Mouse (Mus musculus): Measurements from ENCODE around the gene Tmem94. TPM values are rescaled to one million over a fixed set of nuclear protein-coding genes. Genes with fewer than 3 reads are reported as not detected.
"Not testable (repeated sequence)": the region's sequence is repeated elsewhere in the genome, so short reads cannot be mapped to it uniquely, and the experiment has no call there.

Tmem94 gene
- polyA plus RNA-seq, 1 experiment from 2014 or later: 28.4 TPM

DNA sequence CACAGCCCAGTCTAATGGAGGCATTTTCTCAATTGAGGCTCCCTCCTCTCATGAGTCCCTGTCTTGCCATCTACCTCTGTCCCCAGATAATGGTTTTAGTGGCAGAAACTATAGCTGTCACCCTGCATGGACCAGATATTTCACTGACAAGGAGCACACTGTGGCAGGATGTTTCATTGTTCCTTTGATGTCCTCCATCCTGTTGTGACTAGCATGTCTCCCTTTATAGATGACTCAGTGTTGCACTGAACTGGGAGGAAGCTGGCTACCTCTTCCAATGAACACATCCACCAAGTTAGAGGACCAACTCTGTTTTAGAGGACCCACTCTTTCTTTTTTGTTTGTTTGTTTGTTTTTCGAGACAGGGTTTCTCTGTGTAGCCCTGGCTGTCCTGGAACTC is 19.1 kb upstream of the Tmem94 start:
- H3K4me2 ChIP-seq: no peak overlapping the region
- no peak overlapping the region for H3K4me3 ChIP-seq
- H3K36me3 ChIP-seq (replicated peaks): no peaks in the 10 kb centered on the region
- ATAC-seq (replicated peaks): no peak
- no peak overlapping the region for H3K27ac ChIP-seq
- peaks cover 5% of the 10 kb centered on the region; the same call in 1 of the 2 replicates for H3K4me1 ChIP-seq
- H3K27me3 ChIP-seq (replicated peaks): no peaks in the 10 kb centered on the region
- H3K9me3 ChIP-seq: no peaks in the 10 kb centered on the region
- WGBS: 79% methylated on average over 1 of the region's 1 CpGs
- no peak overlapping the region for H3K9ac ChIP-seq

GRCm38 (mm10) chr11:115746762-115747161 is 18.5 kb upstream of the Tmem94 start:
- H3K4me2 ChIP-seq: peak overlapping the region; percentile 44; the same call in 1 of the 2 replicates
- WGBS: 48% methylated on average over 8 of the region's 8 CpGs

GRCm38 (mm10) chr11:115747351-115747750 is 17.9 kb upstream of the Tmem94 start:
- no peak overlapping the region for H3K9ac ChIP-seq

More at GRCm38 (mm10) chr11:115746762-115747161, 18.5 kb upstream of the Tmem94 start:
- Histone ChIP-seq H3K9me3 (no peaks in the 10 kb centered on the region), H3K36me3 (replicated peaks) (no peaks in the 10 kb centered on the region), H3K9ac (no peak overlapping the region), H3K4me3 (peak overlapping the region; percentile 21), H3K4me1 (peaks cover 5% of the 10 kb centered on the region; the same call in 1 of the 2 replicates), H3K27ac (no peak overlapping the region), H3K27me3 (replicated peaks) (no peaks in the 10 kb centered on the region)
- no peak for ATAC-seq (replicated peaks)

DNA sequence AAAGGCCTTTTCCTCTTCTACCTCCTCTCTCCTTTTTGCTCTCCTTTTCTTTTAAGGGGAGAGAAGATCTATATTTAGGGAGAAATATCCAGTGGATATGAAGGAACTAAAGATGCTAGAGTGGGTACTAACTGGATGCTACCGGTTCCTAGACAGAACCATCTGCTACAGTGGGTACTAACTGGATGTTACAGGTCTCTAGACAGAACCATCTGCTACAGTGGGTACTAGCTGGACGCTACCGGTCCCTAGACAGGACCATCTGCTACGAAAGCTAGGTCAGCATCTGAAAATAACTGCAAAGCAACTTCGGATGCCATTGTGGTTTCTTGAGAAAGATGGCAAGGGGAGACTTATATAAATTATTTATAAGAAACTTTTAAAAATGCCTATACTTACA is 15.4 kb upstream of the Tmem94 start:
- Histone ChIP-seq H3K27me3 (replicated peaks) (no peaks in the 10 kb centered on the region), H3K4me3 (no peak overlapping the region), H3K9me3 (no peaks in the 10 kb centered on the region), H3K27ac (no peak overlapping the region), H3K4me2 (no peak overlapping the region), H3K4me1 (peaks cover 9% of the 10 kb centered on the region), H3K9ac (no peak overlapping the region), H3K36me3 (replicated peaks) (no peaks in the 10 kb centered on the region)
- 87% methylated on average over 5 of the region's 5 CpGs for WGBS
- ATAC-seq (replicated peaks): no peak

More at GRCm38 (mm10) chr11:115747351-115747750, 17.9 kb upstream of the Tmem94 start:
- Histone ChIP-seq H3K4me1 (peaks cover 5% of the 10 kb centered on the region; the same call in 1 of the 2 replicates), H3K27ac (no peak overlapping the region), H3K36me3 (replicated peaks) (no peaks in the 10 kb centered on the region), H3K4me2 (peak overlapping the region; percentile 44), H3K4me3 (peak overlapping the region; percentile 21), H3K9me3 (no peaks in the 10 kb centered on the region), H3K27me3 (replicated peaks) (no peaks in the 10 kb centered on the region)
- ATAC-seq (replicated peaks): no peak
- 9% methylated on average over 10 of the region's 15 CpGs for WGBS

DNA sequence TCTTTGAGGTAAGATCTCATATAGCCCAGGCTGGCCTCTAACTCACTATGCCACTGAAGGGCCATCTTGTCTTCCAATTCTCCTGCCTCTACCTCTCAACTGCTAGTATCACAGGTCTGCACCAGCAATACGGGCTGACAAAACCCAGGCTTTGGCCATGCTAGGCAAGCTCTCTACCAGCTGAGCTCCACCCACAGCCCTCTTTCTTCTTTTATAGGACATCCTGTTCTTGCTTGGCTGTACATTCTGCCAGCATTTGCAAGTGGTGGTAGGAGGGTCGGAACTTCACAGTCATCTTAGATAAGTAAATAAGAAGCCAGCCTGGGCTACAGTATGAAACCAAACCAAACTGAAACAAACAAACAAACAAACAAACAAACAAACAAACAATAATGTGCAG is 13.5 kb upstream of the Tmem94 start:
- H3K4me1 ChIP-seq: peaks cover 9% of the 10 kb centered on the region
- no peak for ATAC-seq (replicated peaks)
- no peaks in the 10 kb centered on the region for H3K27me3 ChIP-seq (replicated peaks)
- no peaks in the 10 kb centered on the region for H3K36me3 ChIP-seq (replicated peaks)
- H3K9ac ChIP-seq: no peak overlapping the region
- no peak overlapping the region for H3K27ac ChIP-seq
- H3K9me3 ChIP-seq: no peaks in the 10 kb centered on the region
- H3K4me3 ChIP-seq: no peak overlapping the region
- no peak overlapping the region for H3K4me2 ChIP-seq
- 69% methylated on average over 2 of the region's 2 CpGs for WGBS

DNA sequence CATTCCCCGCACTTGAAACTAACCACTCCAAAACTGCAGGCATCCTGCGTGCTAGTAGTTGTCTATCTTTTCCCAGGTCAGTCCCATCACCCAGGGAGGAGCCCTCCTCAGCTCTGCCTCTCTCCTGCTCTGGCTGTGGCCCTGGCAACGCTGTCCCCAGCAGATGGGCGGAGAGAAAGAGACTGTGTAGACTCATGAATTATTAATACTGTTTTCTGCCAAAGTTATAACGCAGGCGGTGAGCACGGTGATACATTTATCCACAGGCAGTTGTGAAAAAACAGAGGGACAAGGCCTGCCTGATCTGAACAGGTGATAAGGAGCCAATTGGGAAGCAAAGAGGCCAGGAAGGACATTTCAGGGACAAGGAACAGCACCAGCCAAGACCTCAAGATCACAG is 12.6 kb upstream of the Tmem94 start:
- no peaks in the 10 kb centered on the region for H3K27me3 ChIP-seq (replicated peaks)
- H3K4me1 ChIP-seq: peaks cover 4% of the 10 kb centered on the region
- no peak overlapping the region for H3K9ac ChIP-seq
- no peaks in the 10 kb centered on the region for H3K36me3 ChIP-seq (replicated peaks)
- 30% methylated on average over 7 of the region's 7 CpGs for WGBS
- H3K4me3 ChIP-seq: no peak overlapping the region
- no peak overlapping the region for H3K27ac ChIP-seq
- H3K4me2 ChIP-seq: no peak overlapping the region
- H3K9me3 ChIP-seq: no peaks in the 10 kb centered on the region
- ATAC-seq (replicated peaks): no peak

DNA sequence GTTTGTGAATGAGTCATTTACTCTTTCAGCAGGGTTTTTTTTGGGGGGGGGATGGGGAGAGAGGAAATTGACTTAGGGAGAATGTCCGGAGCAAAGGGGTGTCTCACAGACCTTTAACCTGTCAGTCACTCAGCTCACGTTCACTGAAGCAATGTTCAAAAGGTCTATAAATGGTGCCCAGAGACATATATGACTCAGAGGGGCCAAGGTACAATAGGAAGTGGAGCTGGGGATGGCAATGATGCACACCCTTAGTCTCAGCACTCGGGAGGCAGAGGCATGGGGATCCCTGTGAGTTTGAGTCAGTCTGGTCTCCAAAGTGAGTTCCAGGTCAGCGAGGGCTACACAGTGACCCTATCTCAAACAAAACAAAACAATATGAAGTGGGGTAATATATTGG is 11.7 kb upstream of the Tmem94 start:
- H3K27me3 ChIP-seq (replicated peaks): no peaks in the 10 kb centered on the region
- ATAC-seq (replicated peaks): no peak
- no peak overlapping the region for H3K4me2 ChIP-seq
- 83% methylated on average over 4 of the region's 4 CpGs for WGBS
- H3K4me1 ChIP-seq: peaks cover 4% of the 10 kb centered on the region; the same call in 1 of the 2 replicates
- no peak overlapping the region for H3K9ac ChIP-seq
- no peaks in the 10 kb centered on the region for H3K9me3 ChIP-seq
- H3K27ac ChIP-seq: no peak overlapping the region
- H3K36me3 ChIP-seq (replicated peaks): no peaks in the 10 kb centered on the region
- H3K4me3 ChIP-seq: no peak overlapping the region

DNA sequence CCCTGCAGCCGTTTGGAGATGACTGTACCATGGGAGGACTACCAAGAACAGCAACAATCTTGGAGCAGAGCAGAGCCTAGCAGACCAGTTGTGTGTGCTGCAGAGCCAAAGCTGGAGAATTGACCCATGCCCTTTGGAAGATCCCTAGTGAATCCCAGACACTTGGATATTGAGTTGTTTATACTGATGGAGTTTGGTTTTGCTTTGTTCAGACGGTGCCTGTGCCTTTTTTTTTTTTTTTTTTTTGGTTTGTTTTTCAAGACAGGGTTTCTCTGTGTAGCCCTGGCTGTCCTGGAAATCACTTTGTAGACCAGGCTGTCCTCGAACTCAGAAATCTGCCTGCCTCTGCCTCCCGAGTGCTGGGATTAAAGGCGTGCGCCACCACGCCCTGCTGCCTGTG is 3.1 kb upstream of the Tmem94 start:
- not testable (repeated sequence) for ATAC-seq (replicated peaks); H3K36me3 ChIP-seq (replicated peaks); H3K27ac ChIP-seq; H3K4me2 ChIP-seq; H3K27me3 ChIP-seq (replicated peaks); H3K9ac ChIP-seq; H3K4me3 ChIP-seq; H3K9me3 ChIP-seq
- H3K4me1 ChIP-seq: peaks cover 14% of the 10 kb centered on the region
- WGBS: 92% methylated on average over 7 of the region's 7 CpGs

DNA sequence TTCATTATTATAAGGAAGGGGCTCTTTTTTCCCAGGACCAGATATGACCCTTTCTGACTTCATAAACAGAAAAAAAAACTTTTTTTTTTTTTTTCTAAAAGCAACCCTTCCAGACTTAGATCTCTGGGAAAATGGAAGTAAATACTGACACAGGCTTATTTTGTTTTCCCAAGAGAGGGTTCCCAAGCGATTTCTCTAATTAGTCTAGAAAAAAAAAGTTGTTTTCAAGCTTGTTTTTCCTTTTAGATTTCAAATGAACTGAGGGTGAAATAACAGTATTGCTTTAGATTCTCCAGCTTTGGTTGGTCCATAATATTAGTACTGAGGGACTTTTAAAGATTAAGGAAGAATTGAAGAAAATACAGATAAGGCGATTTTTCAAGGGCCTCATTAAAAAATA is 535 bp upstream of the Tmem94 start:
- no peak for ATAC-seq (replicated peaks)
- Histone ChIP-seq H3K4me2 (peak overlapping the region; percentile 58), H3K4me3 (peak overlapping the region; percentile 90), H3K4me1 (peaks cover 26% of the 10 kb centered on the region), H3K27me3 (replicated peaks) (no peaks in the 10 kb centered on the region), H3K27ac (peak overlapping the region; percentile 81), H3K9ac (peak overlapping the region; percentile 43; the same call in 1 of the 2 replicates), H3K36me3 (replicated peaks) (no peaks in the 10 kb centered on the region), H3K9me3 (no peaks in the 10 kb centered on the region)
- WGBS: 23% methylated on average over 2 of the region's 2 CpGs

GRCm38 (mm10) chr11:115765607-115766141 is 441 bp downstream of the Tmem94 start:
- peak overlapping the region; percentile 95 for H3K9ac ChIP-seq
- H3K27ac ChIP-seq: peak overlapping the region; percentile 88
- H3K9me3 ChIP-seq: no peaks in the 10 kb centered on the region
- H3K27me3 ChIP-seq (replicated peaks): no peaks in the 10 kb centered on the region
- H3K4me3 ChIP-seq: peak overlapping the region; percentile 90
- no peaks in the 10 kb centered on the region for H3K36me3 ChIP-seq (replicated peaks)
- ATAC-seq (replicated peaks): peak; percentile 89
- peaks cover 31% of the 10 kb centered on the region for H3K4me1 ChIP-seq
- WGBS: under 1% methylated on average over 34 of the region's 34 CpGs
- peak overlapping the region; percentile 61 for H3K4me2 ChIP-seq

DNA sequence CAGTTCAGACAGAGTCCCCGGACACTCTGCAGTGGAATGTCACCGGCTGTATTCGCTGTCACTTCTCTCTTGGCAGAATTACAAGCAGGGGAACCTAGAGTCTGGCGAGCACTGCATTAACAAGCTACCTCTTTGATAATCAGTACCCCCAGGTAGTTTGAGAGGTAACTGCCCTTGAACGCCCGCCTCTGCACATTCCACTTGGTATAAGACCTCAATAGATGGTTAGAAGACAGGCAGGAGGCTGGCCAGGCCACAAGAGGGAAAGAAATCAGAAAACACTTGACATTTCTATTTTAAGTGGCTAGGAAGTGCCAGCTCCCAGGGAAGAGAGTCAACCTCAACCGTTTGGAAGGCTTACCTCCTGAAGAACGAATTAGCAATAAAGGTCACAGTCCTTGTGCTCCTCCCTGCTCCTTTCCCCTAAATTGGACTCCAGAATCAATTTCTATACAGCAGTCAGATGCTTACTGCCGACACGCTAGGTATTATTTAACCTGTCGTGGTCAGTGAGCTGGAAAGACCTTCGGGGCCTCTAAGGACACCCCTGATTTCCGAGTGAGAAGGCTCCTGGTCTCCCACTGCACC is 1.2 kb downstream of the Tmem94 start:
- Histone ChIP-seq H3K4me3 (peak overlapping the region; percentile 90), H3K27me3 (replicated peaks) (no peaks in the 10 kb centered on the region), H3K36me3 (replicated peaks) (no peaks in the 10 kb centered on the region), H3K9me3 (no peaks in the 10 kb centered on the region), H3K27ac (peak overlapping the region; percentile 88), H3K4me2 (peak overlapping the region; percentile 61), H3K9ac (peak overlapping the region; percentile 95), H3K4me1 (peaks cover 31% of the 10 kb centered on the region)
- ATAC-seq (replicated peaks): no peak
- WGBS: 28% methylated on average over 13 of the region's 13 CpGs

GRCm38 (mm10) chr11:115766981-115767380 is 1.7 kb downstream of the Tmem94 start:
- H3K4me2 ChIP-seq: peak overlapping the region; percentile 61
- H3K4me1 ChIP-seq: peaks cover 31% of the 10 kb centered on the region
- H3K27me3 ChIP-seq (replicated peaks): no peaks in the 10 kb centered on the region
- no peaks in the 10 kb centered on the region for H3K9me3 ChIP-seq
- no peak overlapping the region for H3K9ac ChIP-seq
- no peak overlapping the region; the same call in 1 of the 2 replicates for H3K27ac ChIP-seq
- WGBS: 80% methylated on average over 8 of the region's 8 CpGs
- ATAC-seq (replicated peaks): no peak
- H3K36me3 ChIP-seq (replicated peaks): no peaks in the 10 kb centered on the region
- no peak overlapping the region for H3K4me3 ChIP-seq

- no peak for ATAC-seq (replicated peaks)
- H3K27me3 ChIP-seq (replicated peaks): no peaks in the 10 kb centered on the region
- H3K9ac ChIP-seq: no peak overlapping the region
- H3K9me3 ChIP-seq: no peaks in the 10 kb centered on the region
- no peak overlapping the region for H3K27ac ChIP-seq
- 85% methylated on average over 3 of the region's 3 CpGs for WGBS
- H3K4me1 ChIP-seq: peaks cover 31% of the 10 kb centered on the region
- no peaks in the 10 kb centered on the region for H3K36me3 ChIP-seq (replicated peaks)
- H3K4me3 ChIP-seq: no peak overlapping the region
- H3K4me2 ChIP-seq: no peak overlapping the region
These were observed 3.7 kb downstream of the Tmem94 start for GRCm38 (mm10) chr11:115768896-115769295.
